Mouse (Mus musculus) lung, adult 2 months (tissue): ENCODE measurements around the gene Atoh7.

Experiments used
- CTCF ChIP-seq: fragments of 200-500 bp; IDR thresholded peaks from 2 replicates; pipeline ENCODE4 v1.5.1; 2011; ENCODE audit warnings: mild to moderate bottlenecking, low read length, control low read depth; ENCODE audit not compliant: insufficient read depth
- POLR2A ChIP-seq: fragments of 200-500 bp; IDR thresholded peaks from 2 replicates; pipeline ENCODE4 v1.6.1; 2011; ENCODE audit warnings: low read depth, mild to moderate bottlenecking, control low read depth, low read length, borderline replicate concordance; ENCODE audit errors: extremely low read depth

- no peak for TF ChIP-seq CTCF
- TF ChIP-seq POLR2A = no peak
Observed at GRCm38 (mm10) chr10:63132356-63132755, 32.9 kb downstream of the Atoh7 start.
